Mouse (Mus musculus) kidney, adult 2 months (tissue): ENCODE results near the gene Hist1h4h. TPM values are rescaled to one million over a fixed set of nuclear protein-coding genes. Genes with fewer than 3 reads are reported as not detected.
A peak's percentile ranks its signal among the peaks of the same experiment; 100 is the strongest.
"Not testable (repeated sequence)": the region's sequence is repeated elsewhere in the genome, so short reads cannot be mapped to it uniquely, and the experiment has no call there.

Source experiments
- DNase-seq: peaks from one replicate; pipeline ENCODE4 v3.0.0; 2021
- H3K27ac ChIP-seq: fragments of 200-500 bp; 2 replicates; pipeline ENCODE4 v1.5.1; 2012; ENCODE audit warnings: low read depth, low read length, control low read depth, inconsistent platforms; ENCODE audit not compliant: insufficient read depth
- H3K27me3 ChIP-seq: fragments of 200-500 bp; replicated peaks from 2 replicates; pipeline ENCODE4 v1.6.1; 2012; ENCODE audit warnings: mild to moderate bottlenecking, moderate library complexity, low read length, inconsistent platforms; ENCODE audit not compliant: control insufficient read depth, insufficient read depth
- H3K36me3 ChIP-seq: fragments of 200-500 bp; 2 replicates; pipeline ENCODE4 v1.6.1; 2012; ENCODE audit warnings: mild to moderate bottlenecking, moderate library complexity, low read length, inconsistent platforms; ENCODE audit not compliant: control insufficient read depth, insufficient read depth
- H3K4me1 ChIP-seq: fragments of 200-500 bp; 2 replicates; pipeline ENCODE4 v1.6.1; 2011; ENCODE audit warnings: low read length; ENCODE audit not compliant: control insufficient read depth, insufficient read depth
- H3K4me3 ChIP-seq: fragments of 200-500 bp; 2 replicates; pipeline ENCODE4 v1.5.1; 2011; ENCODE audit warnings: mild to moderate bottlenecking, low read depth, low read length, control low read depth; ENCODE audit not compliant: insufficient read depth
- CTCF ChIP-seq: fragments of 200-500 bp; conservative IDR thresholded peaks from 2 replicates; pipeline ENCODE4 v1.5.1; 2011; ENCODE audit warnings: low read depth, mild to moderate bottlenecking, control low read depth, low read length, moderate library complexity, mixed read lengths; ENCODE audit not compliant: insufficient read depth, insufficient read length
- POLR2A ChIP-seq: fragments of 200-500 bp; IDR thresholded peaks from one replicate; pipeline ENCODE4 v1.6.1; 2011; ENCODE audit warnings: low read depth, low read length, control low read depth
- WGBS: fragments of 180-500 bp; shearing (Covaris S2); methylation state at CpG from one replicate; pipeline ENCODE4 v1.1.7; 2018; 5-methylcytosine and 5-hydroxymethylcytosine counted together
- polyA plus RNA-seq: library from polyadenylated mRNA; depleted of rRNA; stranded (reverse); fragments of >200 nt; gene quantifications from 2 replicates; pipeline ENCODE4 v1.2.3, GENCODE M21; 2012

Gene Hist1h4h
- polyA plus RNA-seq, 1 experiment, result 44.7 TPM

- Histone ChIP-seq H3K4me1 (no peaks in the 10 kb centered on the region), H3K27ac (no peak within 1 kb of the TSS), H3K4me3 (no peak within 1 kb of the TSS), H3K27me3 (no peaks in the 10 kb centered on the region), H3K36me3 (no peaks in the 10 kb centered on the region)
- no peak for DNase-seq
- TF ChIP-seq CTCF, result no peak
- TF ChIP-seq POLR2A, result no peak
Measured at GRCm38 (mm10) chr13:23552962-23553361, 22.1 kb downstream of the Hist1h4h start, which contains the start of gene Hist1h1d. TSS of gene Hist1h1d (plus strand) at chr13:23553262.

- Histone ChIP-seq H3K4me3 (peak overlapping the region; percentile 52; the same call in 1 of the 2 replicates), H3K4me1 (no peaks in the 10 kb centered on the region), H3K27me3 (no peaks in the 10 kb centered on the region), H3K27ac (no peak overlapping the region), H3K36me3 (no peaks in the 10 kb centered on the region)
- no peak for TF ChIP-seq POLR2A
- DNase-seq, result no peak
- WGBS, result 18% methylated on average over 9 of the region's 9 CpGs
Measured at GRCm38 (mm10) chr13:23554393-23554792, 23.5 kb downstream of the Hist1h4h start.

- DNase-seq, result peak; percentile 73
- Histone ChIP-seq H3K27ac (peak overlapping the region; percentile 66; the same call in 1 of the 2 replicates), H3K36me3 (no peaks in the 10 kb centered on the region), H3K4me3 (peak overlapping the region; percentile 52), H3K4me1 (no peaks in the 10 kb centered on the region), H3K27me3 (no peaks in the 10 kb centered on the region)
- peak; percentile 15 for TF ChIP-seq POLR2A
- TF ChIP-seq CTCF, result no peak
- under 1% methylated on average over 54 of the region's 54 CpGs for WGBS
Measured at GRCm38 (mm10) chr13:23554925-23555838, 24.3 kb downstream of the Hist1h4h start.

GRCm38 (mm10) chr13:23555839-23556416, 25.1 kb downstream of the Hist1h4h start:
- Histone ChIP-seq H3K4me1 (no peaks in the 10 kb centered on the region), H3K27ac (peak overlapping the region; percentile 84), H3K4me3 (peak overlapping the region; percentile 52), H3K27me3 (no peaks in the 10 kb centered on the region), H3K36me3 (no peaks in the 10 kb centered on the region)
- DNase-seq, result peak; percentile 91
- no peak for TF ChIP-seq CTCF
- TF ChIP-seq POLR2A, result no peak
- WGBS, result under 1% methylated on average over 18 of the region's 18 CpGs

- TF ChIP-seq CTCF, result no peak
- Histone ChIP-seq H3K27ac (no peak overlapping the region), H3K4me3 (no peak overlapping the region), H3K27me3 (no peaks in the 10 kb centered on the region), H3K36me3 (no peaks in the 10 kb centered on the region), H3K4me1 (no peaks in the 10 kb centered on the region)
- WGBS, result 71% methylated on average over 3 of the region's 3 CpGs
- DNase-seq, result no peak
Measured at GRCm38 (mm10) chr13:23556906-23557305, 26.1 kb downstream of the Hist1h4h start.

GRCm38 (mm10) chr13:23560699-23561098, 29.8 kb downstream of the Hist1h4h start:
- not testable (repeated sequence) for H3K4me3 ChIP-seq, DNase-seq, H3K36me3 ChIP-seq, H3K4me1 ChIP-seq, H3K27ac ChIP-seq, H3K27me3 ChIP-seq
- 26% methylated on average over 2 of the region's 2 CpGs for WGBS

- not testable (repeated sequence) for H3K36me3 ChIP-seq, DNase-seq, H3K4me3 ChIP-seq, H3K27ac ChIP-seq, H3K4me1 ChIP-seq, H3K27me3 ChIP-seq
- 2% methylated on average over 2 of the region's 5 CpGs for WGBS
Measured at GRCm38 (mm10) chr13:23561531-23561882, 30.7 kb downstream of the Hist1h4h start.
